Mouse (Mus musculus): Measurements from ENCODE around the gene Cyb5rl. TPM values are rescaled to one million over a fixed set of nuclear protein-coding genes. Genes with fewer than 3 reads are reported as not detected.

Cyb5rl gene
- polyA plus RNA-seq (2014; fragmentation: Illumina TruSeq; extraction: RNeasy Lipid Tissue Mini Kit (QIAGEN cat#74804); ENCODE audit: low read depth, low replicate concordance), result 3.0 TPM

GRCm38 (mm10) chr4:107066252-107067124 lies at the start of gene Cyb5rl, which contains the start of gene Mrpl37:
Cyb5rl (plus strand) TSS chr4:107066988.
Mrpl37 (minus strand) TSS chr4:107066868.

DNA sequence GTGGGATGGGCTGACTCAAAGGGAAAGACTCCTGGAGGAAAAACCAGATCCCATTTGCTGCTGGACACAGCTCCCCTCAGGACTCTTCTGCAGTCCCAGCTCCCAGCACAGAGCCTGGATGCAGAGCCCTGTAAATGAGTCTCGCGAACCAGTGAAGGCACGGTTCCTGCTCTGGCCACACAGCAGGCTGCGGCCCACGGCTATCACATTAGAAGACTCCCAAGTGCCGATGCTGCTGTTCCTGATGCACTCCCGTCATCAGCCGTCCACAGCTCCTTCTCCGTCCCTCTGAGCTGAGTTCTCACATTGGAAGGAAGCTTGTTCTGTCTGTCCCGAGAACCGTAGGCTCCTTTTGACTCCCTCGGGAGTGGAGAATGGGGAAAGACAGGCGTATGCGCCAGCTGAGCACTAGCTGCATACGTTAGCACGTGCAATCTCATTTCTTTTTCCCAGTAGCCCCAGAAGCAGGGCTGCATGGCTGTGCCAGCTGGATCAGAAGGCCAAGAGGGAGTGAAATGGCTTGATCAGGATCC lies 30.1 kb downstream of the Cyb5rl start, which contains the start of gene Cdcp2:
Gene Cdcp2, plus strand, starts transcription at position 51 of the 533 bp plus-strand sequence.

Other genes with a start within 250 kb of the Cyb5rl start
- 35.0 TPM for gene Ssbp3, start 156.3 kb upstream of the Cyb5rl start, polyA plus RNA-seq (2014; fragmentation: Illumina TruSeq; extraction: RNeasy Lipid Tissue Mini Kit (QIAGEN cat#74804); ENCODE audit: low read depth, low replicate concordance)
- gene Mrpl37, start 120 bp upstream of the Cyb5rl start, polyA plus RNA-seq (2014; fragmentation: Illumina TruSeq; extraction: RNeasy Lipid Tissue Mini Kit (QIAGEN cat#74804); ENCODE audit: low read depth, low replicate concordance), result 27.9 TPM
- not detected for gene Cdcp2, start 29.9 kb downstream of the Cyb5rl start, polyA plus RNA-seq (2014; fragmentation: Illumina TruSeq; extraction: RNeasy Lipid Tissue Mini Kit (QIAGEN cat#74804); ENCODE audit: low read depth, low replicate concordance)
- 1,107 TPM for gene Tmem59, start 111.4 kb downstream of the Cyb5rl start, polyA plus RNA-seq (2014; fragmentation: Illumina TruSeq; extraction: RNeasy Lipid Tissue Mini Kit (QIAGEN cat#74804); ENCODE audit: low read depth, low replicate concordance)
- 30.9 TPM for gene Tceanc2, start 112.1 kb downstream of the Cyb5rl start, polyA plus RNA-seq (2014; fragmentation: Illumina TruSeq; extraction: RNeasy Lipid Tissue Mini Kit (QIAGEN cat#74804); ENCODE audit: low read depth, low replicate concordance)
- not detected for gene Ldlrad1, start 142.2 kb downstream of the Cyb5rl start, polyA plus RNA-seq (2014; fragmentation: Illumina TruSeq; extraction: RNeasy Lipid Tissue Mini Kit (QIAGEN cat#74804); ENCODE audit: low read depth, low replicate concordance)
- gene Lrrc42, start 186.5 kb downstream of the Cyb5rl start, polyA plus RNA-seq (2014; fragmentation: Illumina TruSeq; extraction: RNeasy Lipid Tissue Mini Kit (QIAGEN cat#74804); ENCODE audit: low read depth, low replicate concordance), result 28.1 TPM
- 72.5 TPM for gene Hspb11, start 186.6 kb downstream of the Cyb5rl start, polyA plus RNA-seq (2014; fragmentation: Illumina TruSeq; extraction: RNeasy Lipid Tissue Mini Kit (QIAGEN cat#74804); ENCODE audit: low read depth, low replicate concordance)
- gene Dio1, start 240.2 kb downstream of the Cyb5rl start, polyA plus RNA-seq (2014; fragmentation: Illumina TruSeq; extraction: RNeasy Lipid Tissue Mini Kit (QIAGEN cat#74804); ENCODE audit: low read depth, low replicate concordance), result 147 TPM
- 46.0 TPM for gene Yipf1, start 247.4 kb downstream of the Cyb5rl start, polyA plus RNA-seq (2014; fragmentation: Illumina TruSeq; extraction: RNeasy Lipid Tissue Mini Kit (QIAGEN cat#74804); ENCODE audit: low read depth, low replicate concordance)